Mouse (Mus musculus) cerebellum, postnatal 4 days (tissue): Measurements from ENCODE around the gene Phlpp1.

Experiments used
- DNase-seq, 2 experiments: peaks; one replicate each; pipeline ENCODE4 v3.0.0; 2022; ENCODE audit warnings: low spot score in 2 of 2, mixed read lengths in 1 of 2

Gene Phlpp1

GRCm38 (mm10) chr1:106171241-106172220 is at the start of gene Phlpp1:
TSS of gene Phlpp1 (plus strand) at chr1:106171752.
- peak; percentile 98 to 100 for DNase-seq

- DNase-seq: no peak
Measured at GRCm38 (mm10) chr1:106126601-106127000, 45.0 kb upstream of the Phlpp1 start.

GRCm38 (mm10) chr1:106131697-106132349 is 39.7 kb upstream of the Phlpp1 start:
- no peak for DNase-seq

- no peak for DNase-seq
Measured at GRCm38 (mm10) chr1:106132350-106132700, 39.2 kb upstream of the Phlpp1 start.

GRCm38 (mm10) chr1:106138691-106139090 is 32.9 kb upstream of the Phlpp1 start:
- DNase-seq: no peak

- DNase-seq: no peak
Measured at GRCm38 (mm10) chr1:106139137-106139536, 32.4 kb upstream of the Phlpp1 start.

GRCm38 (mm10) chr1:106142010-106142409 is 29.5 kb upstream of the Phlpp1 start:
- no peak for DNase-seq

GRCm38 (mm10) chr1:106144534-106144933 is 27.0 kb upstream of the Phlpp1 start:
- no peak for DNase-seq

GRCm38 (mm10) chr1:106145055-106145454 is 26.5 kb upstream of the Phlpp1 start:
- no peak for DNase-seq

GRCm38 (mm10) chr1:106145565-106146190 is 25.9 kb upstream of the Phlpp1 start:
- DNase-seq: no peak

GRCm38 (mm10) chr1:106148386-106149380 is 22.9 kb upstream of the Phlpp1 start:
- DNase-seq: no peak

- DNase-seq: no peak
Measured at GRCm38 (mm10) chr1:106151846-106152245, 19.7 kb upstream of the Phlpp1 start.

GRCm38 (mm10) chr1:106152742-106153141 is 18.8 kb upstream of the Phlpp1 start:
- DNase-seq: no peak

GRCm38 (mm10) chr1:106154590-106154989 is 17.0 kb upstream of the Phlpp1 start:
- no peak for DNase-seq

GRCm38 (mm10) chr1:106155087-106155567 is 16.4 kb upstream of the Phlpp1 start:
- DNase-seq: peak in 1 of 2 experiments; percentile 25

- no peak for DNase-seq
Measured at GRCm38 (mm10) chr1:106155702-106156101, 15.8 kb upstream of the Phlpp1 start.

GRCm38 (mm10) chr1:106157961-106158515 is 13.5 kb upstream of the Phlpp1 start:
- no peak for DNase-seq

- DNase-seq: no peak
Measured at GRCm38 (mm10) chr1:106159667-106160066, 11.9 kb upstream of the Phlpp1 start.

- DNase-seq: no peak
Measured at GRCm38 (mm10) chr1:106160916-106161315, 10.6 kb upstream of the Phlpp1 start.

GRCm38 (mm10) chr1:106162581-106162980 is 9.0 kb upstream of the Phlpp1 start:
- DNase-seq: no peak

- no peak for DNase-seq
Measured at GRCm38 (mm10) chr1:106163401-106163800, 8.2 kb upstream of the Phlpp1 start.
